Mouse (Mus musculus): Measurements from ENCODE around the gene Pgp.

- TF ChIP-seq CTCF (IDR thresholded peaks at IDR 0.05; ENCODE audit: low read depth) (no peak), EP300 (IDR thresholded peaks at IDR 0.05; ENCODE audit: low read depth) (no peak)
Observed at GRCm38 (mm10) chr17:24488186-24488661, 18.0 kb downstream of the Pgp start, which contains the start of gene Caskin1.

Data from liver, postnatal 0 days (tissue).